Mouse (Mus musculus): ENCODE results near the gene Isy1. TPM values are rescaled to one million over a fixed set of nuclear protein-coding genes. Genes with fewer than 3 reads are reported as not detected.

The Isy1 gene
- 6.4 and 6.7 TPM in 2 replicates for polyA plus RNA-seq (2012; rRNA removed)

DNA sequence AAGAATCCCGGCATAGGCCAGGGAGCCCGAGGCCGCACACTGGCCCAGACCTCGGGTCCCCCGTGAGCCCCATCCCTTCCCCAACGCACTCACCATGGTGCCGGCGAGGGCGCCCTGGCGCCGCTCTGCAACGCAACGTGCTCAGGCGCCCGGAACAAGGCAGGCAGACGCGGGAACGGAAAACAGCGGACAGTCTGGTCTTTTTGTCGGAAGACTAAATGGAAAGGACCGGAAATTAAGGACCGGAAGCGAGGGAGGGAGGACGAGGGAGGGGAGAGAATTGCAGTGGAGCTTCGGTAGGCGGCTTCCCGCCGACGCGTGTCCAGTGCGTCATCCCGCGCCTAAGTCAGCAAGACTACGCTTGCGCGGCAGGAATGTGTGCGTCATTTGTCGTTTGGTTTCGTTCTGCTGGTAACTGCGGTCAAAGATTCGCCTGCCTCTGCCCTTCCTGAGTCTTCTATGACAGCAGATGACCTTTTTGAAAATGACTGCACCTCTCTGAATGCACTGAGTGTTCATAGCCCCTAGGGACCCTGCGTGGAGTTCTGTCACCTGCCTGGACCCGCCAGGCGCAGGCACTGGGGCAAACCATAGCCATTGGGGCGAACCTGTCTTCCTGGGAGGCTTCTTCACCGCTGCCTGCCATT is at the start of gene Isy1:
TSS of gene Isy1 (minus strand) at position 248 of the 647 bp plus-strand sequence.
- peak within 1 kb of the TSS; percentile 95 for H3K27ac ChIP-seq (ENCODE audit: control insufficient read depth, insufficient read depth, low read depth, low read length)
- no peaks in the 10 kb centered on the region for H3K36me3 ChIP-seq (ENCODE audit: control insufficient read depth, insufficient read depth, low read length)

DNA sequence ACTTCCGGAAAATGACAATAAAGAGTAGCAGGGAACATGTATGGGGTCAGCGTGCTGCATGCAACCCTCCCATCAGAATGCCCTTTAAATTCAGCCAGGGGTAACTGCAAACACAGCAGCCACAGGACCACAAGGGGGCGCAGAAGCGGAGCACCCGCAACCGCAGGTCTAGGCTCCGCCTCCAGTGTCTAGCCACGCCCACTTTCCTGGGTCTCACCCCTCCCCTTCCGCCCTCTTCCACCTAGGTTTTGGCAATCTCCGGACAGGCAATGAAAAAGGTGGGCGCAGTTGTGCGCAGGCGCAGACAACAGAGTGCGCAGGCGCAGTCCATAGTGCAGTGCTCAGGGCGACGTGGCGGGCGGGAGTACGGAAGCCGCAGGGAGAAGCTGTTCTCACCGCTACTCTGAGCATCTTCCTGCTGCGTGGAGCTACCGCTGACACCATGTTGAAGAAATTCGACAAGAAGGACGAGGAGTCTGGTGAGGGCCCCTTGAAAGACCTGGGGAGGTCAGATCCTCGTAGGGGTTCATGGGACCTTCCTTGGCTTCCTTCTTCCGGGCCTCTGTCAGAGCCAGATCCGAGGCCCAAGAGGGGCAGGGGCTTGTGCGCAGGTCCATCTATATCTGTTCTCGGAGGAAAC is 49.1 kb upstream of the Isy1 start, which contains the start of gene Copg1:
TSS of gene Copg1 (plus strand) at position 221 of the 640 bp plus-strand sequence.
- H3K4me3 ChIP-seq (ENCODE audit: control insufficient read depth, low read depth, low read length), result peak within 1 kb of the TSS; percentile 96
- TF ChIP-seq CTCF (IDR thresholded peaks at IDR 0.05; ENCODE audit: control insufficient read depth, insufficient read depth, insufficient replicate concordance, low read depth, low read length) (peak; percentile 86), POLR2A (IDR thresholded peaks at IDR 0.05; ENCODE audit: control insufficient read depth, low read depth, low read length) (peak; percentile 87)
- no peaks in the 10 kb centered on the region for H3K27me3 ChIP-seq (ENCODE audit: control insufficient read depth, insufficient read depth, low read length)
- H3K4me1 ChIP-seq (ENCODE audit: control insufficient read depth, insufficient read depth, low read length), result peaks cover 7% of the 10 kb centered on the region
- peak within 1 kb of the TSS; percentile 67 for H3K27ac ChIP-seq (ENCODE audit: control insufficient read depth, insufficient read depth, low read depth, low read length)
- H3K36me3 ChIP-seq (ENCODE audit: control insufficient read depth, insufficient read depth, low read length), result peaks cover 3% of the 10 kb centered on the region

More for the DNA sequence above, at the start of gene Isy1:
- Histone ChIP-seq H3K4me1 (ENCODE audit: control insufficient read depth, insufficient read depth, low read length) (no peaks in the 10 kb centered on the region; the same call in 1 of the 2 replicates), H3K27me3 (ENCODE audit: control insufficient read depth, insufficient read depth, low read length) (no peaks in the 10 kb centered on the region), H3K4me3 (ENCODE audit: control insufficient read depth, low read depth, low read length) (peak within 1 kb of the TSS; percentile 94)
- no peak for TF ChIP-seq CTCF (IDR thresholded peaks at IDR 0.05; ENCODE audit: control insufficient read depth, insufficient read depth, insufficient replicate concordance, low read depth, low read length)
- TF ChIP-seq POLR2A (IDR thresholded peaks at IDR 0.05; ENCODE audit: control insufficient read depth, low read depth, low read length), result peak; percentile 94

DNA sequence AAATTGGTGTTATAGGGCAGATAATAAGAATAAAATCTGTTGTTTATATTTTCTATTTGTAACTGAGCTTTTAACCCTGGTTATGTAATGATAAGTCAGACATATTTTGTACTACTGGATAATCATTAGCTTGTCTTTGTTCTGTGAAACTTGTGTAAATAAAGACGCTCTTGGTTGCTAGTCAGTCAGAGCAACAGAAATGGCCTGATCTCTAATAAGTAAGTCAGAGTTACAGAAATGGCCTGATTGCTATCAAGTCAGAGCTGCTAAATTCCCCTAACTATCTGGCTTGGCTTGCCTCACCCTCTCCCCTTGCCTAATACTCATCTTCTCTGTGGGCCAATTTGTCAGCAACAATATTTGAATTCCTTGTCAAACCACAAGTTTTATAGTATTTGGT is 48.1 kb upstream of the Isy1 start:
- Histone ChIP-seq H3K27ac (ENCODE audit: control insufficient read depth, insufficient read depth, low read depth, low read length) (no peak overlapping the region), H3K4me3 (ENCODE audit: control insufficient read depth, low read depth, low read length) (no peak overlapping the region), H3K27me3 (ENCODE audit: control insufficient read depth, insufficient read depth, low read length) (no peaks in the 10 kb centered on the region), H3K36me3 (ENCODE audit: control insufficient read depth, insufficient read depth, low read length) (peaks cover 3% of the 10 kb centered on the region), H3K4me1 (ENCODE audit: control insufficient read depth, insufficient read depth, low read length) (peaks cover 7% of the 10 kb centered on the region)
- no peak for TF ChIP-seq POLR2A (IDR thresholded peaks at IDR 0.05; ENCODE audit: control insufficient read depth, low read depth, low read length)
- TF ChIP-seq CTCF (IDR thresholded peaks at IDR 0.05; ENCODE audit: control insufficient read depth, insufficient read depth, insufficient replicate concordance, low read depth, low read length), result no peak

DNA sequence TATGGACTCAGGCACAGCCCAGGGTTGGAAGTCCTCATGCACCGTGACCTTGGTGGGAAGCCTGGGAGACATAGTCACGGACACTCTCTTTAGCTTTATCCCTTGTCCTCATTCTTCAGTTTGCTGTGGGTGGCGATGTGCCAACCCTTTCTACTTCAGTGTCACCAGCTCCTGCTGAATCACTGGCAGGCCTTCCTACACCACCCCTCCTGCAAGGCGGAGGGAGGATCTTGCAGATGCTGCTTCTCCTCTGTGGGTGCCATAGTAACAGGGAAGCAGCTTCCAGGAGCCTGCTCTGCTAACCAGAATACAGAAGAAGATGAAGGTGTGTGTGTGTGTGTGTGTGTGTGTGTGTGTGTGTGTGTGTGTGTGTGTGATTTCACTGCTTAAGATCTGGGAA is 44.2 kb upstream of the Isy1 start:
- no peak overlapping the region for H3K27ac ChIP-seq (ENCODE audit: control insufficient read depth, insufficient read depth, low read depth, low read length)
- H3K27me3 ChIP-seq (ENCODE audit: control insufficient read depth, insufficient read depth, low read length), result no peaks in the 10 kb centered on the region
- peaks cover 7% of the 10 kb centered on the region for H3K4me1 ChIP-seq (ENCODE audit: control insufficient read depth, insufficient read depth, low read length)
- no peak for TF ChIP-seq POLR2A (IDR thresholded peaks at IDR 0.05; ENCODE audit: control insufficient read depth, low read depth, low read length)
- no peak for TF ChIP-seq CTCF (IDR thresholded peaks at IDR 0.05; ENCODE audit: control insufficient read depth, insufficient read depth, insufficient replicate concordance, low read depth, low read length)
- H3K36me3 ChIP-seq (ENCODE audit: control insufficient read depth, insufficient read depth, low read length), result no peaks in the 10 kb centered on the region
- H3K4me3 ChIP-seq (ENCODE audit: control insufficient read depth, low read depth, low read length), result no peak overlapping the region

DNA sequence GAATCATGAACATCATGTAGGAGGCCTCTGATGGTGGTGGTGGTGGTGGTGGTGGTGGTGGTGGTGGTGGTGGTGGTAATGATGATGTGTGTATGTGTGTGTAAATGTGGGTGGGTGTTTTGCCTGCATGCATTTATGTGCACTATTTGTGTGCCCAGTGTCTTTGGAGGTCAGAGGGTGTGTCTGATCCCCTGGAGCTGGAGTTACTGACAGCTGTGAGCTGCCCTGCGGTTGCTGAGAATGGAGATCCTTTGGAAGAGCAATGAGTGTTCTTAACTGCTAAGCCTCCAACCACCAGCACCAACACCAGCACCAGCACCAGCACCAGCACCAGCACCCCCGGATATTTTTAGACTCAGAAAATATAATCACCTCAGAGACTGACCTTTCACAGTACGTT is 43.6 kb upstream of the Isy1 start:
- H3K27me3 ChIP-seq (ENCODE audit: control insufficient read depth, insufficient read depth, low read length), result no peaks in the 10 kb centered on the region
- TF ChIP-seq CTCF (IDR thresholded peaks at IDR 0.05; ENCODE audit: control insufficient read depth, insufficient read depth, insufficient replicate concordance, low read depth, low read length) (no peak), POLR2A (IDR thresholded peaks at IDR 0.05; ENCODE audit: control insufficient read depth, low read depth, low read length) (no peak)
- H3K4me3 ChIP-seq (ENCODE audit: control insufficient read depth, low read depth, low read length), result no peak overlapping the region
- no peak overlapping the region for H3K27ac ChIP-seq (ENCODE audit: control insufficient read depth, insufficient read depth, low read depth, low read length)
- peaks cover 3% of the 10 kb centered on the region for H3K4me1 ChIP-seq (ENCODE audit: control insufficient read depth, insufficient read depth, low read length)
- no peaks in the 10 kb centered on the region for H3K36me3 ChIP-seq (ENCODE audit: control insufficient read depth, insufficient read depth, low read length)

DNA sequence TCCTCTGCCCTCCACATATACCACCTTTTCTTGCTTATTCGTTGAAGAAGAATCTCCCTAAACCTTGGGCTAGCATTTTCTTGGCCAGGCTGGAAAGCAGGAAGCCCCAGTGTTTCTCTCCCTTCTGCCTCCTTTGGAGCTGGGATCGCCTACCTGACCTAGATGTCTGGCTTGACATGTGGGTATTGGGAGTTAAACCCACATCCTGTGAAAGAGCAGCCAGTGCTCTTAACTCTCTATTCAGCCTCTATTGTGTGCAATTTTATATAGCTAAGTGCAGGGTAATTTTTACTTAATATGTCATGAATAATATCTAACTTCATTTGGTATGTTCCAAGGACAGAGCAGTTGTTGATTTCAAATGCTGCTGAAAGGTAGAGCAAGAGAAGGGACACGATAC is 41.0 kb upstream of the Isy1 start:
- Histone ChIP-seq H3K4me3 (ENCODE audit: control insufficient read depth, low read depth, low read length) (no peak overlapping the region), H3K4me1 (ENCODE audit: control insufficient read depth, insufficient read depth, low read length) (peaks cover 4% of the 10 kb centered on the region; the same call in 1 of the 2 replicates), H3K27ac (ENCODE audit: control insufficient read depth, insufficient read depth, low read depth, low read length) (no peak overlapping the region), H3K36me3 (ENCODE audit: control insufficient read depth, insufficient read depth, low read length) (no peaks in the 10 kb centered on the region), H3K27me3 (ENCODE audit: control insufficient read depth, insufficient read depth, low read length) (no peaks in the 10 kb centered on the region)
- TF ChIP-seq POLR2A (IDR thresholded peaks at IDR 0.05; ENCODE audit: control insufficient read depth, low read depth, low read length) (no peak), CTCF (IDR thresholded peaks at IDR 0.05; ENCODE audit: control insufficient read depth, insufficient read depth, insufficient replicate concordance, low read depth, low read length) (no peak)

DNA sequence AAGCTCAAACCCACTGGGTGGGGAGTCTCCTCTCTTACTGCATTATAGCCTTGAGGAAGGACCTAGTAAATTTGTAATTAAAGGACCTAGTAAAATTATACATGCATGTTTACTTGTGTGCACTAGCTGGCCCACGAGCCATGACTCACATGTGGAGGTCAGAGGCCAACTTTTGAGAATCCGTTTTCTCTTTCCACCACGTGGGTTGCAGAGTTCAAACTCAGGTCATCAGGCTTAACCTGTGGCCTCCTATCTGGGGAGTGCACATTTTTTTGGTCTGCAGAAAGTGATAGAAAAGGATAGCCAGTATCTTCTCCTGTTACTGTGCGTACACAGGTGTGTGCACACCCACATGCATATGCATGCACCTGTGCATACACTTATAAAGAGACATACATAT is 40.4 kb upstream of the Isy1 start:
- Histone ChIP-seq H3K27ac (ENCODE audit: control insufficient read depth, insufficient read depth, low read depth, low read length) (no peak overlapping the region), H3K4me1 (ENCODE audit: control insufficient read depth, insufficient read depth, low read length) (peaks cover 4% of the 10 kb centered on the region; the same call in 1 of the 2 replicates), H3K36me3 (ENCODE audit: control insufficient read depth, insufficient read depth, low read length) (no peaks in the 10 kb centered on the region), H3K27me3 (ENCODE audit: control insufficient read depth, insufficient read depth, low read length) (no peaks in the 10 kb centered on the region), H3K4me3 (ENCODE audit: control insufficient read depth, low read depth, low read length) (no peak overlapping the region)
- TF ChIP-seq CTCF (IDR thresholded peaks at IDR 0.05; ENCODE audit: control insufficient read depth, insufficient read depth, insufficient replicate concordance, low read depth, low read length) (no peak), POLR2A (IDR thresholded peaks at IDR 0.05; ENCODE audit: control insufficient read depth, low read depth, low read length) (no peak)
